Mouse (Mus musculus): Measurements from ENCODE around the gene Xirp1. TPM values are rescaled to one million over a fixed set of nuclear protein-coding genes. Genes with fewer than 3 reads are reported as not detected.

The Xirp1 gene
- total and polyA plus RNA-seq, 3 experiments, result not detected

DNA sequence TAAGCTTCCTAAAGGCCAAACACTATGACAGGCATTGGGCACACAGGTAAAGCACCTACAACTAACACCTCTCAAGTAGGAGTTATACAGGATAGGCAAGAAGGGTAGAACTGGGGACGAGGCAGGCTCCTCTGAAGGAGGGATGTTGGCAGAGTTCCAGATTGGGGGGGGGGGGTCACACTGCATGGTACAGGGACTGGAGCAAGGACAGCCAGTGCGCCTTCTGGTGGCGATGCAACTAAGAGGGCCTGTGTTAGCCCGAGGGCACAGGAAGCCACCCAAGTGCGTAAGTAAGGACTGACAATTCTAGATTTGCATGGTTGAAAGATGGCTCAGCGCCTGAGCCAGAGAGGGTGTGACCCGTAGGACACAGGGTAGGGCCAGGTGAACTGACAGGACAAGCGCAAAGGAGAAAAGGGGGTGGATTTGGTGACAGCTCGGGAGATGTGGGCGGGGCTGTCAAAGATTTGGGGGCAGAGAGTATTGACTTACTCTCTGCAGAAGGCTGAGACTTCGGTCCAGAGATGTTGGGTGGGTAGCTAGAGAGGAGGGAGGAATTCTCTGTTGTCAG lies 41.1 kb downstream of the Xirp1 start:
- H3K27ac ChIP-seq (ENCODE audit: insufficient read depth, low read depth), result peak overlapping the region; percentile 86
- TF ChIP-seq PAX5 (IDR thresholded peaks at IDR 0.05; ENCODE audit: low read length) (no peak), ZC3H11A (IDR thresholded peaks at IDR 0.05; ENCODE audit: low read depth, low read length) (no peak), ZNF384 (IDR thresholded peaks at IDR 0.05; ENCODE audit: low read depth, low read length) (no peak), RAD21 (IDR thresholded peaks at IDR 0.05; ENCODE audit: low read depth, low read length) (peak; percentile 50), SMC3 (IDR thresholded peaks at IDR 0.05; ENCODE audit: low read depth, low read length) (peak; percentile 88), MYC (IDR thresholded peaks at IDR 0.05; ENCODE audit: low read depth, low read length) (peak; percentile 70; the same call in 1 of the 2 replicates), IRF4 (IDR thresholded peaks at IDR 0.05; ENCODE audit: low read depth, low read length) (peak; percentile 70), UBTF (IDR thresholded peaks at IDR 0.05; ENCODE audit: low read depth, low read length) (peak; percentile 73; the same call in 1 of the 2 replicates), E2F4 (IDR thresholded peaks at IDR 0.05; ENCODE audit: insufficient replicate concordance, low read depth, low read length) (no peak), TBP (conservative IDR thresholded peaks at IDR 0.05; ENCODE audit: low read depth, low read length) (0 out of 2 replicates have a peak, but pooled peaks have one; percentile 11), JUN (IDR thresholded peaks at IDR 0.05; ENCODE audit: insufficient read depth, low read depth, low read length) (no peak), ELF1 (IDR thresholded peaks at IDR 0.05; ENCODE audit: low read depth, low read length) (no peak), TCF12 (IDR thresholded peaks at IDR 0.05; ENCODE audit: low read depth, low read length) (no peak; the same call in 1 of the 2 replicates), POLR2A (IDR thresholded peaks at IDR 0.05; ENCODE audit: low read depth, low read length) (peak; percentile 3; the same call in 1 of the 2 replicates), CHD1 (IDR thresholded peaks at IDR 0.05; ENCODE audit: low read depth, low read length) (peak; percentile 9; the same call in 1 of the 2 replicates), ZMIZ1 (IDR thresholded peaks at IDR 0.05; ENCODE audit: low read depth, low read length) (0 out of 2 replicates have a peak, but pooled peaks have one; percentile 22), ZKSCAN1 (IDR thresholded peaks at IDR 0.05; ENCODE audit: borderline replicate concordance, low read depth, low read length) (no peak), CHD2 (IDR thresholded peaks at IDR 0.05; ENCODE audit: low read length) (no peak), CTCF (conservative IDR thresholded peaks at IDR 0.05 in 1 of 2, IDR thresholded peaks at IDR 0.05 in 1 of 2; ENCODE audit: low read depth in 2 of 2, low read length in 2 of 2) (peak in 1 of 2 experiments; percentile 86; a peak in 2 of 4 replicates), MAX (IDR thresholded peaks at IDR 0.05; ENCODE audit: low read length) (peak; percentile 57; the same call in 1 of the 2 replicates), JUND (conservative IDR thresholded peaks at IDR 0.05; ENCODE audit: low read depth, low read length) (no peak; the same call in 1 of the 2 replicates), USF2 (conservative IDR thresholded peaks at IDR 0.05; ENCODE audit: low read depth, low read length) (no peak), MXI1 (IDR thresholded peaks at IDR 0.05; ENCODE audit: low read depth, low read length) (peak; percentile 72), RCOR1 (conservative IDR thresholded peaks at IDR 0.05; ENCODE audit: low read depth, low read length) (no peak), BHLHE40 (IDR thresholded peaks at IDR 0.05; ENCODE audit: low read depth, low read length) (peak; percentile 68), KAT2A (IDR thresholded peaks at IDR 0.05; ENCODE audit: insufficient replicate concordance, low read length) (no peak), POLR2AphosphoS2 (IDR thresholded peaks at IDR 0.05; ENCODE audit: low read depth, low read length) (no peak), ETS1 (conservative IDR thresholded peaks at IDR 0.05; ENCODE audit: low read depth, low read length) (peak; percentile 50), NRF1 (IDR thresholded peaks at IDR 0.05; ENCODE audit: low read depth, low read length) (0 out of 2 replicates have a peak, but pooled peaks have one; percentile 28), MAFK (IDR thresholded peaks at IDR 0.05; ENCODE audit: insufficient replicate concordance, low read length) (no peak), HCFC1 (IDR thresholded peaks at IDR 0.05; ENCODE audit: low read depth, low read length) (no peak; the same call in none of the 2 replicates), USF1 (IDR thresholded peaks at IDR 0.05; ENCODE audit: low read depth, low read length) (no peak), EP300 (IDR thresholded peaks at IDR 0.05; ENCODE audit: low read length) (no peak), MAZ (IDR thresholded peaks at IDR 0.05; ENCODE audit: low read depth, low read length) (peak; percentile 93), MEF2A (IDR thresholded peaks at IDR 0.05; ENCODE audit: borderline replicate concordance, low read depth, low read length) (peak; percentile 62; the same call in 1 of the 2 replicates), SIN3A (IDR thresholded peaks at IDR 0.05; ENCODE audit: low read length) (peak; percentile 80), GABPA (IDR thresholded peaks at IDR 0.05; ENCODE audit: insufficient replicate concordance, low read depth, low read length) (no peak), NELFE (IDR thresholded peaks at IDR 0.05; ENCODE audit: low read depth, low read length) (0 out of 2 replicates have a peak, but pooled peaks have one; percentile 20)

More for the DNA sequence above, 41.1 kb downstream of the Xirp1 start:
- Histone ChIP-seq H3K79me2 (replicated peaks; ENCODE audit: control insufficient read depth, extremely low read depth, insufficient read depth, poor library complexity, severe bottlenecking) (peaks cover 26% of the 10 kb centered on the region), H3K4me3 (replicated peaks in 1 of 3; ENCODE audit: low read depth in 2 of 3, low read length in 2 of 3, poor library complexity in 1 of 3) (peak overlapping the region; percentile 73 to 90 (median 79)), H3K9me3 (replicated peaks; ENCODE audit: low read length) (no peaks in the 10 kb centered on the region), H3K4me1 (ENCODE audit: control insufficient read depth in 1 of 2, insufficient read depth in 2 of 2) (peaks cover 17 to 55% of the 10 kb centered on the region in 2 experiments), H3K4me2 (ENCODE audit: insufficient read depth, low read depth, poor library complexity, severe bottlenecking) (peak overlapping the region; percentile 89), H3K27me3 (replicated peaks) (peaks cover 6% of the 10 kb centered on the region), H3K36me3 (replicated peaks in 1 of 2; ENCODE audit: control insufficient read depth in 1 of 2, insufficient read depth in 1 of 2, low read length in 1 of 2) (no peaks in the 10 kb centered on the region), H3K9ac (ENCODE audit: insufficient read depth, low read depth) (peak overlapping the region; percentile 83)
- DNase-seq (ENCODE audit: extremely low read depth), result peak; percentile 93
- dilution Hi-C loops (cut with MboI; ENCODE audit: extremely low pct_ligation_motif_present, extremely low pct_unique_long_range_greater_than_20kb, low sequenced_read_pairs), result no loop called here
- in situ Hi-C loops (cut with MboI; ENCODE audit: low pct_ligation_motif_present, low pct_unique_long_range_greater_than_20kb, low sequenced_read_pairs), result no loop called here
